Mouse (Mus musculus): ENCODE measurements around the gene A4gnt. TPM values are rescaled to one million over a fixed set of nuclear protein-coding genes. Genes with fewer than 3 reads are reported as not detected.

Gene A4gnt
- not detected in 2 replicates for polyA plus RNA-seq (2012; ENCODE audit: low replicate concordance)

DNA sequence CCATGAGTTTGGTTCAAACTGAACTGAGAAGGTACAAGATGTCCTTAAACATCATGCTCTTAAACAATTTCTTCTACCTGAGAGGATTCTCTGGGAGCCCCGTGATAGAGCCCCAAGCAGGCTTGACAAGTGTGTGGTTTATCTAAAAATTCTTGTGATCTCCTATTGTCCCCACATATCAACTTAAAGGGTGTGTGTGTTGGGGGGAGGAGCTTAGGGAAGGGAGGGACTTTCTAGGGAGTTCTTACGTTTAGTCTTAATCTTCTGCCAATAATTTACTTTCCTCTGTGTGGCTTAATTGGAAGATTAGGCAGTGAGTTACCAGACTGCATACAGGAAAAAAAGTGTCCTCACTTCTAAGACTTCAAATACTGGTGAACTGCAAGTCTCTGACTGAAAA is at the start of gene A4gnt:
Gene A4gnt, plus strand, starts transcription at position 301 of the 400 bp plus-strand sequence.

DNA sequence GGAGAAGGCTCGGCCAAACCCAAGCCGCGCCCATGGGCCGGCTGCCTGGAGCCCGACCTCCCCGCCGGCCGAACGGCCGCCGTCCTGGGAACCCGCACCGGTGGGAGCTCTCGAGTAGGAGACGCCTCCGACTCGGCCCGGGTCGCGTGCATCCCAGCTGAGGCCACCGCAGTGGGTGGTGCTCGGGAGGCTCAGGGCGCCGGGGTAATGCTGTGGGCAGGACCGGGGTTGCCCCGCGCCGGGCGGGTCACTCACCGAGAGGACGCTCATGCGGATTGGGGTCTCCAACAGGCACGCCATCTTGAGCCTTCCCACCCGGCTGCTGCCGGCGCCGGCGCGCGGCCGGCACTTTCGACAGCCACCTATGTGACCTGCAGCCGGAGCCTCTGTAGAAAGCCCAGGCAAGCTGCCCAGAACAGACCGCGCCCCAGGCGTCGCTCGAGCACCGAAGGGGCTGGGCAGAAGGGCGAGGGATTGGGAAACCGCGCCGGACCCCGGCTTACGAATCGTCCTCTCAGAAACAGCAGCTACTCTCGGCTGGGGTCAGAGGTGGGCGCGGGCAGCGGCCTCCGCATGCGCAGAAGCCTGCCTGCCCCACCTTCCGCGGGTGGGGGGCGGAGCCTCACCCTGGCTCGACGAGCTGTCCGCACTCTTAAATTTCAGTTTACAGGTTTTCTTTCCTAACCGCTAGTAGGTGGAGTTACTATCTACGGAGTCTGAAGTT is 43.8 kb upstream of the A4gnt start, which contains the start of gene Armc8:
Gene Armc8, minus strand, starts transcription at position 553 of the 724 bp plus-strand sequence.

DNA sequence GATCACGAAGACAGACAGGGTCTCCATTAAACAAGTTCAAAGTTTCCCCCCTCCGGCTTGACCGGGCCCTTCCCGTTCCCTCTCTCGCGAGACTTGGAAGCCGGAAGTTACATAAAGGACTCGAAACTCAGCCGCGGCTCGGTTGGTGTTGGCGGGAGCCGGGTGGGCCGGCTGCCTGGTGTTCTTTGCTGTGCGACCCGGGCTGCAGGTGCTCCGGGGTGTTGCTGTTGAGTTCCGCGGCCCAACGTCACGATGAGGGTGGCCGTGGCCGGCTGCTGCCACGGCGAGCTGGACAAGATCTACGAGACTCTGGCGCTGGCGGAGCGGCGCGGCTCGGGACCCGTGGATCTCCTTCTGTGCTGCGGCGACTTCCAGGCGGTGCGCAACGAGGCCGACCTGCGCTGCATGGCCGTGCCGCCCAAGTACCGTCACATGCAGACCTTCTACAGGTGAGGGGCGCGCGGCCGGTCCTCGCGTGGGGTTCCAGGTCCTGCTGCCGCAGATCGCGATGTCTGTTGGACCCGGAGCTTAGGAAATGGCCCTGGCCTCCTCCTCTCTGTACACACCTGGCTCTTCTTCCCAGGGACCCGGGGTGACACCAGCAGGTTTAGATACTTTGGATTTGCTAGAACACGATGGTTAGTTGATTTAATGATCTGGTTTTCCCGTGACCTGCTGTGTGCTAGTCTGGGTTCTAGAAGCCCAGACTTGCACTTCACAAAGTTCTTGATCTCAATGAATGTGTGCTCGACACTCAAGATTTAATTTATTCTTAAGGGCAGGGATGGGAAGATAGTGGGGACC is 36.4 kb upstream of the A4gnt start, which contains the start of gene Dbr1:
Gene Dbr1, plus strand, starts transcription at position 123 of the 804 bp plus-strand sequence.

DNA sequence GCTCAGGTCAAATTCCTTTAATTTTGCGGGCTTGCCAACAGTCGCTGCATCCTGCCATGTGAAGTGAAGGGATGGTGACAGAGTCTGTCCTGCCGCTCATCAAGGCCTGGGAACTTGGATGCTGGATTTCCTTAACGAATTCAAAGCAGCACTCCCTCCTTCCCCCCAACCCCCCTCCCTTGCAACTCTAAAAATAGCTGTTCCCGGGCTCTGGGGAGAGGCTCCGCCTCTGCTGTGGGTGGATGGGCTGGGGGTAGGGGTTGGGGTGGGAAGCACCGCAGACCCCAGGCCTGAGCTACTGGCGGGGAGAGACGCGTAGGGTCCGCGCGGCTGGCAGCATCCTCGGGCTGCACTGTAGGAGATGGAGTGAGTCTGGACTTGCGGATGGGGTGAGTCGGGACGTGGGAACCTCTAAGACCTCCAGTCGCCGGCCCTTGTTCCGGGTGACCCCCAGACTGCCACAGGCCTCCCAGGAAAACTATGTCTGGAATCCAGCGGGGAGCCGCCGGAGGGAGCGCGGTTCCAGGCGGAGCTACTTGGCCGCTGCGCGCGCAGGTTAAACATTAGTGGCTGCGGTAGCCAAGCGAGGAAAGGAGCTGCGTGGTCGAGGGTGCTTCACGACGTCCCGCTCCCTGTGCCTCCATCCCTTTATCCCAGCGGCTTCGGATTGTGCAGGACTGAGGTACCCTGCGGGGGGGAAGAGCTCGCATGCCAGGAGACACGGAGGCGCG is 17.1 kb downstream of the A4gnt start, which contains the start of gene Dzip1l:
Gene Dzip1l, plus strand, starts transcription at position 216 of the 731 bp plus-strand sequence.

Other genes with a start within 250 kb of the A4gnt start
- 1.4 TPM in 2 replicates for gene Mras, start 175.1 kb upstream of the A4gnt start, polyA plus RNA-seq (2012; ENCODE audit: low replicate concordance)
- not detected in 2 replicates for gene Nme9, start 161.0 kb upstream of the A4gnt start, polyA plus RNA-seq (2012; ENCODE audit: low replicate concordance)
- gene Armc8, start 43.6 kb upstream of the A4gnt start, polyA plus RNA-seq (2012; ENCODE audit: low replicate concordance) = 2.1 and 6.1 TPM in 2 replicates
- gene Dbr1, start 36.7 kb upstream of the A4gnt start, polyA plus RNA-seq (2012; ENCODE audit: low replicate concordance) = 31.7 and 51.4 TPM in 2 replicates
- 0.08 TPM in 1 of 2 replicates, not detected in the other for gene Dzip1l, start 17.0 kb downstream of the A4gnt start, polyA plus RNA-seq (2012; ENCODE audit: low replicate concordance)
- gene Cldn18, start 104.8 kb downstream of the A4gnt start, polyA plus RNA-seq (2012; ENCODE audit: low replicate concordance) = not detected in 2 replicates